Mouse (Mus musculus) hindbrain, embryonic 16.5 days (tissue): ENCODE data around the gene Clcnkb. TPM values are rescaled to one million over a fixed set of nuclear protein-coding genes. Genes with fewer than 3 reads are reported as not detected.
A peak's percentile ranks its signal among the peaks of the same experiment; 100 is the strongest.

ENCODE experiments used
- ATAC-seq: fragments of 200-750 bp; cut with Nextera tagmentation; 2 replicates; pipeline ENCODE4 v1.8.0; 2017; ENCODE audit warnings: moderate TSS enrichment, moderate library complexity
- H3K27ac ChIP-seq: fragments of 300-500 bp; sonication (generic); 2 replicates; pipeline ENCODE4 v1.5.1; 2014; ENCODE audit warnings: low read depth, mild to moderate bottlenecking, control low read depth, low read length, moderate library complexity
- H3K27me3 ChIP-seq: fragments of 300-500 bp; sonication (generic); replicated peaks from 2 replicates; pipeline ENCODE4 v1.6.1; 2014; ENCODE audit warnings: low read length; ENCODE audit not compliant: control insufficient read depth, insufficient read depth
- H3K36me3 ChIP-seq: fragments of 300-500 bp; sonication (generic); 2 replicates; pipeline ENCODE4 v1.6.1; 2014; ENCODE audit warnings: mild to moderate bottlenecking, low read length, moderate library complexity, mixed read lengths; ENCODE audit not compliant: control insufficient read depth, insufficient read depth
- H3K4me1 ChIP-seq: fragments of 300-500 bp; sonication (generic); 2 replicates; pipeline ENCODE4 v1.6.1; 2014; ENCODE audit warnings: low read depth, low read length; ENCODE audit not compliant: control insufficient read depth, insufficient read depth
- H3K4me2 ChIP-seq: fragments of 300-500 bp; sonication (generic); 2 replicates; pipeline ENCODE4 v1.6.1; 2014; ENCODE audit warnings: mild to moderate bottlenecking, low read length, control low read depth, moderate library complexity
- H3K4me3 ChIP-seq: fragments of 300-500 bp; sonication (generic); 2 replicates; pipeline ENCODE4 v1.5.1; 2014; ENCODE audit warnings: mild to moderate bottlenecking, low read length, control low read depth, moderate library complexity
- H3K9ac ChIP-seq: fragments of 300-500 bp; sonication (generic); 2 replicates; pipeline ENCODE4 v1.6.1; 2014; ENCODE audit warnings: low read depth, mild to moderate bottlenecking, control low read depth, low read length, moderate library complexity
- H3K9me3 ChIP-seq: fragments of 300-500 bp; sonication (generic); 2 replicates; pipeline ENCODE4 v1.6.1; 2014; ENCODE audit warnings: mild to moderate bottlenecking, low read length, moderate library complexity; ENCODE audit not compliant: control insufficient read depth
- WGBS: fragments of 180-500 bp; shearing (Covaris S2); extraction: QIAGEN DNeasy Blood & Tissue Kit; methylation state at CpG from one replicate; pipeline ENCODE4 v1.1.7; 2014; 5-methylcytosine and 5-hydroxymethylcytosine counted together
- polyA plus RNA-seq: library from polyadenylated mRNA; unstranded; fragments of >200 nt; fragmentation: Nextera tagmentation; extraction: Ambion mirVana; gene quantifications from 2 replicates; pipeline ENCODE4 v1.2.1, GENCODE M21; 2015

The Clcnkb gene
- polyA plus RNA-seq, result not detected in 2 replicates

DNA sequence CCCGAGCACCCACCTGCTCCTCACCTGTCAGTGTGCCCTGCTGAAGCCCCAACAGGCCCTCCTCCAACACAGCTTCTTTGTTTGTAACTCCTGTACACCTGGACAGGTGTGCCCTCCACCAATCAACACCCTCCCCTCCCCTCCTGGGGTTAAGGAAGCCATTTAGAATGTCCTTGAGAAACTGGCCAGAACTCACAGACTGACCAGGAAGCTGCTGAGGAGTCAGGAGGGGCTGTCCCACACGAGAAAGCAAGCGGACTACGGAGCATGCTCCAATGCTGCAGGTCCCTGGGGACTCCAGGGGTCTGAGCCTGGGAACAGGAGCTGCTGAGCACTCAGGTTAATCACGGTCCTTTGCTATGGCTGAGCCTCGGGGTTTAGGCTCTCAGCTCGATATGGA, at the start of gene Clcnkb:
Clcnkb (minus strand) TSS at position 91 of the 400 bp plus-strand sequence.
- H3K4me3 ChIP-seq, result no peak within 1 kb of the TSS
- H3K4me2 ChIP-seq, result no peak within 1 kb of the TSS
- H3K27me3 ChIP-seq, result no peaks in the 10 kb centered on the region
- 67% methylated on average over 7 of the region's 7 CpGs for WGBS
- H3K4me1 ChIP-seq, result no peaks in the 10 kb centered on the region
- no peak within 1 kb of the TSS for H3K9ac ChIP-seq
- no peaks in the 10 kb centered on the region for H3K9me3 ChIP-seq
- H3K27ac ChIP-seq, result no peak within 1 kb of the TSS
- no peaks in the 10 kb centered on the region for H3K36me3 ChIP-seq
- no peak for ATAC-seq

DNA sequence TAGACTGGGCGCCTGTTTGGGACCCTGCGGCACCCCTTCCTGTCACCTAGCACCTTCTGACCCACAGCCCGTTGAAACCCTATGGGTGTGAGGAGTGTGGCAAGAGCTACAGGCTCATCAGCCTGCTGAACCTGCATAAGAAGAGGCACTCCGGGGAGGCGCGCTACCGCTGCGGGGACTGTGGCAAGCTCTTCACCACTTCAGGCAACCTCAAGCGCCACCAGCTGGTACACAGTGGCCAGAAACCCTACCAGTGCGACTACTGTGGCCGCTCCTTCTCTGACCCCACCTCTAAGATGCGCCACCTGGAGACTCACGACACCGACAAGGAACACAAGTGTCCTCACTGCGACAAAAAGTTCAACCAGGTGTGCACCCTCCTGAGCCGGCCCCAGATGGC, 48.9 kb upstream of the Clcnkb start:
- no peak overlapping the region for H3K4me3 ChIP-seq

DNA sequence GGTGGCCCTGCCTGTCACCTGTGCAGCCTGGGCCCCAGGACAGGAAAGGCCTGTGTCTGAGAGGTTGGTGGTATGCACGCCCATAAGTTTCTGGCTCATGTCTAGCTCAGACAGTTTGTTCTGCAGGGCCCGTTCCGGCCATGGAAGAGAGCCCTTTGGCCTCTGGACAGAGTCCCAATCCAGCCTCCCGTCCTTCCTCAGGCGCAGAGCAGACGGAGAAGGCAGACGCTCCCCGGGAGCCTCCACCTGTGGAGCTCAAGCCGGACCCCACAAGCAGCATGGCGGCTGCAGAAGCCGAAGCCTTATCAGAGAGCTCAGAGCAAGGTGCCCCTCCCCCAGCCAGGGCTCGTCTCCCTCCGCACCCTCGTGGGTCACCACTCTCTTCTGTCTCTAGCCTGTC, 47.7 kb upstream of the Clcnkb start:
- Histone ChIP-seq H3K27me3 (no peaks in the 10 kb centered on the region), H3K4me1 (peaks cover under 1% of the 10 kb centered on the region; the same call in 1 of the 2 replicates), H3K36me3 (peaks cover 45% of the 10 kb centered on the region), H3K9ac (no peak overlapping the region), H3K4me2 (no peak overlapping the region), H3K4me3 (no peak overlapping the region), H3K27ac (no peak overlapping the region), H3K9me3 (no peaks in the 10 kb centered on the region)
- 80% methylated on average over 14 of the region's 14 CpGs for WGBS
- no peak for ATAC-seq

More for the DNA sequence above, 48.9 kb upstream of the Clcnkb start:
- Histone ChIP-seq H3K27me3 (no peaks in the 10 kb centered on the region), H3K36me3 (peaks cover 57% of the 10 kb centered on the region), H3K4me2 (no peak overlapping the region), H3K4me1 (no peaks in the 10 kb centered on the region; the same call in 1 of the 2 replicates), H3K27ac (no peak overlapping the region), H3K9me3 (no peaks in the 10 kb centered on the region), H3K9ac (no peak overlapping the region)
- ATAC-seq, result no peak
- 71% methylated on average over 16 of the region's 16 CpGs for WGBS

DNA sequence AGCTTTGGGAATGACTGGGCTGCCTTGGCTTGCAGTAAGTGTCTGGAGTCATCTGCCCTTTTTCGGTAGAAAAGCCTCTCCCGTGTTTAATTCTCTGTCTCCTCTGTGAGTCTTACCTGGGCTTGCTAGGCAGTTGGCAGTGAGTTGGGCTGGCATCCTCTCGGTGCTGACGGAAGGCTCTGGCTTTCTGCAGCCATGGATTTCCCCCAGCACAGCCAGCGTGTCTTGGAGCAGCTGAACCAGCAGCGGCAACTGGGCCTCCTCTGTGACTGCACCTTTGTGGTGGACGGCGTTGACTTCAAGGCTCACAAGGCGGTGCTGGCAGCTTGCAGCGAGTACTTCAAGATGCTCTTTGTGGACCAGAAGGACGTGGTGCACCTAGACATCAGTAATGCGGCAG, 45.8 kb upstream of the Clcnkb start:
- Histone ChIP-seq H3K36me3 (peaks cover 31% of the 10 kb centered on the region), H3K4me1 (peaks cover 6% of the 10 kb centered on the region; the same call in 1 of the 2 replicates), H3K27ac (no peak overlapping the region), H3K4me2 (no peak overlapping the region), H3K9me3 (no peaks in the 10 kb centered on the region), H3K9ac (no peak overlapping the region), H3K4me3 (no peak overlapping the region), H3K27me3 (no peaks in the 10 kb centered on the region)
- WGBS, result 88% methylated on average over 12 of the region's 12 CpGs
- no peak for ATAC-seq

DNA sequence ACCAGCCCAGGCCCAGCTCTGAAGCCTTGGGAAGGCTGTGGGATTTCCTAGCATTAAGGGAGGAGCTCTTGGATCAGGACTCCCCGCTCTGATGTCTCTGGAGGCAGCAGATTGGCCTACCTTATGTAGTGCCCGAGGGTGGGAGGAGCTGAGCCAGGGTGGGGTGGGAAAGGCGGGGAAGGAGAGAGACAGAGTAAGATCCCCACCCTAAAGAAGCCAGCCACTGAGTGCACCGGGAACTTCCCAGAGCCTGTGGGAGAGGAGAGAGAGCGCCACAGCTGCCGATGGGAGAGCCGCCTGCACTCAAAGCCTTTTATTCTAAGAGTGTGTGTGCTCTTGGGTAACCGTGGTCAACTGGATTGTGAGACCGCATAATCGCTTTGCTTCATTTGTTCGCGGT, 45.3 kb upstream of the Clcnkb start:
- ATAC-seq, result no peak
- no peak overlapping the region for H3K27ac ChIP-seq

DNA sequence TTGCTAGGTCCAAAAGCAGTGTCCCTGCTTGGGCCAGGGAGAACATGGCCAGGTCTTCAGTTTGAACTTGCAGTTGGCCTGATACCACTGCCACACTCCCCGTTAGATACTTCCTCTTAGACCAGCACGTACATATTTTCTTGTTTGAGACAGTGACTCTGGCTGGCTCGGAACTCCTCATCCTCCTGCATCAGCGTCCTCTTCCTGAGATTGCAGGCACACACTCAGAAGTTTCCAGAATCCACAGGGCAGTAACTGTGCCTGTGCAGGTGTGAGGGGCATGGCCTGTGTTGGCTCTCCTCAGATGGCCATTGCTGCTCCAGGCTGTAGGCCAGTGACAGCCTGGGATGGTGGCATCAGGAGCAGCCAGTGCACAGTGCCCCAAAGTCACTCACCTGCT, 44.7 kb upstream of the Clcnkb start:
- H3K27ac ChIP-seq, result no peak overlapping the region
- 94% methylated on average over 4 of the region's 4 CpGs for WGBS
- no peak overlapping the region for H3K4me3 ChIP-seq
- peaks cover 20% of the 10 kb centered on the region for H3K36me3 ChIP-seq
- peaks cover 7% of the 10 kb centered on the region; the same call in 1 of the 2 replicates for H3K4me1 ChIP-seq
- H3K27me3 ChIP-seq, result no peaks in the 10 kb centered on the region
- H3K9ac ChIP-seq, result no peak overlapping the region
- H3K9me3 ChIP-seq, result no peaks in the 10 kb centered on the region
- no peak for ATAC-seq
- no peak overlapping the region for H3K4me2 ChIP-seq

More for the DNA sequence above, 45.3 kb upstream of the Clcnkb start:
- Histone ChIP-seq H3K4me1 (peaks cover 6% of the 10 kb centered on the region; the same call in 1 of the 2 replicates), H3K4me2 (no peak overlapping the region), H3K27me3 (no peaks in the 10 kb centered on the region), H3K9me3 (no peaks in the 10 kb centered on the region), H3K4me3 (no peak overlapping the region), H3K9ac (no peak overlapping the region), H3K36me3 (peaks cover 26% of the 10 kb centered on the region)
- 33% methylated on average over 12 of the region's 12 CpGs for WGBS

DNA sequence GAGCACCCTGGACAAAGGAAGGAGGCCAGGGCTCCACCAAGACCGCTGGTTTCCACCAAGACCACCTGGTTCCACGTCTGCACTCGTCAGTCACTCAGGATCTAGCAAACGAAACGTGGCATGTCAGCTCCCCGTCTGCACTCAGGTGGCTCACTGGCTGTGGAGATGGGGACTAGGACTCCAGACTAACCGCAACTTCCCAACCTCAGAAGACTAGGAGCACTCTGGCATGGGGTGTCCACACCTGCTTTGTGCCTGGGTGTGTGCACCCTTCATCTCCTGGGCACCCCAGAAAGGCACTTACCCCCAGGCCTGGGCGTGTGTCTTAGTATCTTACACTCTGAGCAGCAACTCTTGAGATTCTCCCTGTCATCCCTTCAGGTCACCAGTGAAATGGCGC, 44.0 kb upstream of the Clcnkb start:
- H3K4me3 ChIP-seq, result no peak overlapping the region
- H3K9me3 ChIP-seq, result no peaks in the 10 kb centered on the region
- no peak for ATAC-seq
- peaks cover 10% of the 10 kb centered on the region; the same call in 1 of the 2 replicates for H3K4me1 ChIP-seq
- peaks cover 14% of the 10 kb centered on the region for H3K36me3 ChIP-seq
- H3K27me3 ChIP-seq, result no peaks in the 10 kb centered on the region
- H3K9ac ChIP-seq, result no peak overlapping the region
- WGBS, result 88% methylated on average over 9 of the region's 9 CpGs
- no peak overlapping the region for H3K4me2 ChIP-seq
- no peak overlapping the region for H3K27ac ChIP-seq

DNA sequence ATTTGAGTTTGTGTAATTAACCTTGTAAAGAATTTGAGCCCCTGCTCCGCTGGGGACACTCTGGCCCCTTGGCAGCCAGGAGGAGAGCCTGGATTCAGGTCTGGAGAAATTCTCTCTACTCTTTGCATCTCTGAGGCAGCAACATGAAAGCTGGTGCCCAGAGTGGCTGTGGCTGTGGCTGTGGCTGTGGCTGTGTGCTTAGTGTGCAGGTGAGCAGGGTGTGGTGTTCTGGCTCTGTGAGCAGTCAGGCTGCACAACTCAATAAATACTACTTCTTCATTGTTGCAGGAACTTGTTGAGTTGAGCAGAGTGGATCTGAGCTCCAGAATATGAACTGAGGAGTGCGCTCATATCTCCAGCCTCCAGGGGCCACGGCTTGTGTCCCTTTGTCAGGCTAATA, 43.1 kb upstream of the Clcnkb start:
- Histone ChIP-seq H3K4me2 (no peak overlapping the region), H3K36me3 (peaks cover 5% of the 10 kb centered on the region; the same call in 1 of the 2 replicates)
- ATAC-seq, result no peak

DNA sequence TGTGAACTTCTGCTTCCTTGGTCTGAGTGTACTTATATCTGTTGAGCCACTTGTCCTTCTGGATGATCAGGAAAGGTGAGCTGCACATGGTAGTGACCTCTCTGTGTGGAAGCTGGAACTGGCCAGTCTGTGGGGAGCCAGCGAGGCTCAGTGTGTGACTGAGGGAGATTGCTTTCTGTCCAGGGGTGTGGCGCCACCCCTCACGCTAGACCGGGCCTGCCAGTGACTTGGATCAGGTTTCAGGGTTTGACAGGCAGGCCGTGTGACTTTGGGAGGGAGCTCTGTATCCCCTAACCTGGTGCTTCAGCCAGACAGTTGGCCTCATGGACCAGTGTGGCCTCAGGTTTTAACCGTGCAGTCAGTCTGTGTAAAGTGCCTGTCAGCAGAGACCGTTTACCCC, 42.4 kb upstream of the Clcnkb start:
- Histone ChIP-seq H3K9me3 (no peaks in the 10 kb centered on the region), H3K27ac (no peak overlapping the region), H3K4me1 (peaks cover 12% of the 10 kb centered on the region; the same call in 1 of the 2 replicates), H3K4me2 (no peak overlapping the region), H3K27me3 (no peaks in the 10 kb centered on the region), H3K9ac (no peak overlapping the region; the same call in 1 of the 2 replicates), H3K4me3 (no peak overlapping the region), H3K36me3 (peaks cover under 1% of the 10 kb centered on the region; the same call in 1 of the 2 replicates)
- ATAC-seq, result peak; percentile 32; the same call in 1 of the 2 replicates
- WGBS, result 14% methylated on average over 7 of the region's 7 CpGs

More for the DNA sequence above, 43.1 kb upstream of the Clcnkb start:
- peaks cover 12% of the 10 kb centered on the region; the same call in 1 of the 2 replicates for H3K4me1 ChIP-seq
- H3K9me3 ChIP-seq, result no peaks in the 10 kb centered on the region
- no peak overlapping the region for H3K4me3 ChIP-seq
- no peak overlapping the region for H3K9ac ChIP-seq
- no peaks in the 10 kb centered on the region for H3K27me3 ChIP-seq
- no peak overlapping the region for H3K27ac ChIP-seq
- 65% methylated on average over 3 of the region's 3 CpGs for WGBS
